Mouse (Mus musculus) heart, embryonic 11.5 days (tissue): Measurements from ENCODE around the gene Ralgapb. TPM values are rescaled to one million over a fixed set of nuclear protein-coding genes. Genes with fewer than 3 reads are reported as not detected.
"Not testable (repeated sequence)": the region's sequence is repeated elsewhere in the genome, so short reads cannot be mapped to it uniquely, and the experiment has no call there.

ENCODE experiments used
- ATAC-seq: fragments of 200-750 bp; cut with Nextera tagmentation; replicated peaks from 2 replicates; pipeline ENCODE4 v1.8.0; 2017; ENCODE audit warnings: moderate library complexity; ENCODE audit not compliant: insufficient number of reproducible peaks, low FRiP score, low TSS enrichment
- H3K27ac ChIP-seq: fragments of 300-500 bp; sonication (generic); 2 replicates; pipeline ENCODE4 v1.5.1; 2014; ENCODE audit warnings: mild to moderate bottlenecking, low read depth, low read length
- H3K27me3 ChIP-seq: fragments of 300-500 bp; sonication (generic); 2 replicates; pipeline ENCODE4 v1.6.1; 2014; ENCODE audit warnings: mild to moderate bottlenecking, low read length, mixed read lengths; ENCODE audit not compliant: control insufficient read depth, insufficient read depth
- H3K36me3 ChIP-seq: fragments of 300-500 bp; sonication (generic); 2 replicates; pipeline ENCODE4 v1.6.1; 2014; ENCODE audit warnings: mild to moderate bottlenecking, low read length, moderate library complexity, mixed read lengths; ENCODE audit not compliant: control insufficient read depth, insufficient read depth
- H3K4me1 ChIP-seq: fragments of 300-500 bp; sonication (generic); 2 replicates; pipeline ENCODE4 v1.6.1; 2014; ENCODE audit warnings: low read length; ENCODE audit not compliant: control insufficient read depth, insufficient read depth
- H3K4me2 ChIP-seq: fragments of 300-500 bp; sonication (generic); 2 replicates; pipeline ENCODE4 v1.6.1; 2014; ENCODE audit warnings: mild to moderate bottlenecking, moderate library complexity
- H3K4me3 ChIP-seq: fragments of 300-500 bp; sonication (generic); 2 replicates; pipeline ENCODE4 v1.5.1; 2014; ENCODE audit warnings: low read depth, low read length
- H3K9ac ChIP-seq: fragments of 300-500 bp; sonication (generic); 2 replicates; pipeline ENCODE4 v1.6.1; 2014; ENCODE audit warnings: mild to moderate bottlenecking, low read depth, low read length, moderate library complexity
- H3K9me3 ChIP-seq: fragments of 300-500 bp; sonication (generic); replicated peaks from 2 replicates; pipeline ENCODE4 v1.6.1; 2016; ENCODE audit warnings: low read length; ENCODE audit not compliant: control insufficient read depth
- WGBS: fragments of 180-500 bp; shearing (Covaris S2); extraction: QIAGEN DNeasy Blood & Tissue Kit; methylation state at CpG from one replicate; pipeline ENCODE4 v1.1.7; 2014; ENCODE audit not compliant: insufficient replicate concordance; 5-methylcytosine and 5-hydroxymethylcytosine counted together
- polyA plus RNA-seq: library from polyadenylated mRNA; unstranded; fragments of >200 nt; fragmentation: Nextera tagmentation; extraction: Ambion mirVana; gene quantifications from 2 replicates; pipeline ENCODE4 v1.2.1, GENCODE M21; 2014

The Ralgapb gene
- polyA plus RNA-seq, 1 experiment from 2014 or later = 16.5 TPM

- no peak overlapping the region for H3K4me3 ChIP-seq
- no peak overlapping the region for H3K27ac ChIP-seq
- H3K9me3 ChIP-seq = no peaks in the 10 kb centered on the region
- no peak overlapping the region for H3K9ac ChIP-seq
- H3K27me3 ChIP-seq = no peaks in the 10 kb centered on the region
- no peaks in the 10 kb centered on the region; the same call in 1 of the 2 replicates for H3K4me1 ChIP-seq
- no peak for ATAC-seq
- H3K4me2 ChIP-seq = no peak overlapping the region
- no peaks in the 10 kb centered on the region for H3K36me3 ChIP-seq
- 25% methylated on average over 8 of the region's 8 CpGs for WGBS
Observed at GRCm38 (mm10) chr2:158386072-158386471, 23.6 kb upstream of the Ralgapb start.

- no peak overlapping the region for H3K9ac ChIP-seq
- H3K36me3 ChIP-seq = no peaks in the 10 kb centered on the region
- no peak for ATAC-seq
- H3K27ac ChIP-seq = no peak overlapping the region
- H3K4me2 ChIP-seq = no peak overlapping the region
- H3K27me3 ChIP-seq = no peaks in the 10 kb centered on the region
- WGBS = 81% methylated on average over 7 of the region's 7 CpGs
- H3K4me1 ChIP-seq = no peaks in the 10 kb centered on the region; the same call in 1 of the 2 replicates
- H3K4me3 ChIP-seq = no peak overlapping the region
- no peaks in the 10 kb centered on the region for H3K9me3 ChIP-seq
Observed at GRCm38 (mm10) chr2:158389421-158389820, 20.2 kb upstream of the Ralgapb start.

GRCm38 (mm10) chr2:158396369-158396768 lies 13.3 kb upstream of the Ralgapb start:
- Histone ChIP-seq H3K27me3 (no peaks in the 10 kb centered on the region), H3K36me3 (no peaks in the 10 kb centered on the region), H3K9me3 (no peaks in the 10 kb centered on the region), H3K27ac (no peak overlapping the region), H3K4me2 (no peak overlapping the region), H3K9ac (no peak overlapping the region), H3K4me3 (no peak overlapping the region), H3K4me1 (no peaks in the 10 kb centered on the region)
- no peak for ATAC-seq
- 80% methylated on average over 6 of the region's 6 CpGs for WGBS

- not testable (repeated sequence) for H3K27me3 ChIP-seq, H3K4me1 ChIP-seq, H3K9ac ChIP-seq, H3K4me3 ChIP-seq, H3K27ac ChIP-seq, H3K4me2 ChIP-seq, ATAC-seq, H3K36me3 ChIP-seq, H3K9me3 ChIP-seq
- WGBS = 55% methylated on average over 13 of the region's 13 CpGs
Observed at GRCm38 (mm10) chr2:158397140-158397539, 12.5 kb upstream of the Ralgapb start.

- no peaks in the 10 kb centered on the region for H3K9me3 ChIP-seq
- H3K36me3 ChIP-seq = no peaks in the 10 kb centered on the region
- H3K4me2 ChIP-seq = no peak overlapping the region
- H3K4me3 ChIP-seq = no peak overlapping the region
- no peaks in the 10 kb centered on the region for H3K4me1 ChIP-seq
- H3K9ac ChIP-seq = no peak overlapping the region
- ATAC-seq = no peak
- H3K27me3 ChIP-seq = no peaks in the 10 kb centered on the region
- WGBS = 79% methylated on average over 7 of the region's 7 CpGs
- no peak overlapping the region for H3K27ac ChIP-seq
Observed at GRCm38 (mm10) chr2:158402915-158403314, 6.7 kb upstream of the Ralgapb start.

- peak overlapping the region; percentile 61 for H3K4me2 ChIP-seq
- ATAC-seq = 0 out of 2 replicates have a peak, but pooled peaks have one; percentile 11
- peak overlapping the region; percentile 97 for H3K4me3 ChIP-seq
- H3K4me1 ChIP-seq = peaks cover 19% of the 10 kb centered on the region
- H3K27me3 ChIP-seq = no peaks in the 10 kb centered on the region
- H3K27ac ChIP-seq = no peak overlapping the region
- peak overlapping the region; percentile 46 for H3K9ac ChIP-seq
- no peaks in the 10 kb centered on the region for H3K9me3 ChIP-seq
- 22% methylated on average over 14 of the region's 14 CpGs for WGBS
- no peaks in the 10 kb centered on the region for H3K36me3 ChIP-seq
Observed at GRCm38 (mm10) chr2:158408997-158409594, 552 bp upstream of the Ralgapb start.

- ATAC-seq = peak; percentile 76
- peak overlapping the region; percentile 85 for H3K9ac ChIP-seq
- no peaks in the 10 kb centered on the region for H3K9me3 ChIP-seq
- H3K4me2 ChIP-seq = peak overlapping the region; percentile 93
- H3K27me3 ChIP-seq = no peaks in the 10 kb centered on the region
- H3K36me3 ChIP-seq = no peaks in the 10 kb centered on the region
- WGBS = 2% methylated on average over 60 of the region's 67 CpGs
- H3K27ac ChIP-seq = peak overlapping the region; percentile 90
- peak overlapping the region; percentile 97 for H3K4me3 ChIP-seq
- peaks cover 19% of the 10 kb centered on the region for H3K4me1 ChIP-seq
Observed at GRCm38 (mm10) chr2:158410022-158411014, 670 bp downstream of the Ralgapb start.

GRCm38 (mm10) chr2:158413240-158413639 lies 3.6 kb downstream of the Ralgapb start:
- 52% methylated on average over 2 of the region's 2 CpGs for WGBS
- no peak overlapping the region for H3K4me2 ChIP-seq
- H3K4me1 ChIP-seq = peaks cover 19% of the 10 kb centered on the region
- H3K9me3 ChIP-seq = no peaks in the 10 kb centered on the region
- no peak overlapping the region for H3K4me3 ChIP-seq
- no peak overlapping the region for H3K9ac ChIP-seq
- H3K27ac ChIP-seq = no peak overlapping the region
- no peaks in the 10 kb centered on the region for H3K27me3 ChIP-seq
- ATAC-seq = no peak
- no peaks in the 10 kb centered on the region for H3K36me3 ChIP-seq
